Mouse (Mus musculus): ENCODE data around the gene Med21. TPM values are rescaled to one million over a fixed set of nuclear protein-coding genes. Genes with fewer than 3 reads are reported as not detected.

Med21 gene
- total RNA-seq, 2 experiments from 2014 or later: 55.9 to 59.4 TPM

DNA sequence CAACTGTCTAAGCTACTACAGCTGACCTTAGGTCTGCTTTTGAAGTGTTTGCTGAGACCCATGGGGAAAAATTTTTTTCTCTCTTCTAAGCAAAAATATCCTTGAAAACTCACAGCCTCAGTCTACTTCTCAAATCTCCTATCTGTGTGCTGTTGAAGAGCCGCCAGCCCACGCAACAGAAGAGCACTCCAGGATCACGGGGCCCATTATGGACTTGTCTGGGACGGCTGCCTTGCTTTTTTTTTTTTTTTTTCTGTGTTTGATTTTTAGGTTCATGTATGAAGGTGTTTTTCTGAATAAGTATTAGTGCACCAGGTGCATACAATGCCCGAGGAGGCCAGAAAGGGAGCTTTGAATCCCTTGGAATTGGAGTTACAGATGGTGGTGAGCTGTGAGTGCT, 5.9 kb upstream of the Med21 start:
- ATAC-seq (replicated peaks; ENCODE audit: low FRiP score, poor library complexity, severe bottlenecking): no peak

DNA sequence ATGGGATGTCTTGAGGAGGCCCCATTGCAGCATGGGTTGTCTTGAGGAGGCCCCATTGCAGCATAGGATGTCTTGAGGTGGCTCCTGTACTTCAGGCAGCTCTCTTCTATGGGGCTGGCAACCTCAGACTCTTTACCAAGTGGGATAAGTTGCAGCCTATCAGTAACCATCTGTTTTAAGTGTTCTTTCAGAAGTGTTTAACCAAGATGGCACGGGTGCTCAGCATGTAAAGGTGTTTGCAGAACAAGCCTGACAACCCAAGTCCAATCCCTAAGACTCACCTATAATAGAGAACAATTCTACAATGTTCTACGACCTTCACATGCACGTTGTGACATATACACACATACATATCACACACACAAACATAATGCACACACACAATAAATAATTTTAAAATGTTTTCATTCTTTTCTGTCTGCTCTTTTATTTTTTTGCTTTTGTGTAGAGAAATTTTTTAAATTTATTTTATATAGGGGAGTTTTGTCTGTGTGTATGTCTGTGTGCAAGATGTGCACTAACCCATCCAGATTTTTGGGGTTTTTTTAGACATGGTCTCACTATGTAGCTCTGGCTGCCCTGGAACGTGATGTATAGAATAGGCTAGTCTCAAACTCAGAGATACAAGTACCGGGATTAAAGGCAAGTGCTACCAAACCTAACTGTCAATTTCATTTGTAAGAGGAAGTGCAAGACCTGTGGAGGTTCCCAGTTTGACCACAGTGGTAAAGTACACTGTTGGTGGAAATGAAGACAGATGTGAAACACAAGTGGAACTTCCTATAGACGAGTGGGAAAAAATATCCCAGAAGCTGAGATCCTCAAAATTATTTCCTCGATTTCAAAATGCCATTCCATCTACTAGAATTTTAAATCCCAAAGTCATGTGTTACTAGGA, 2.0 kb upstream of the Med21 start:
- ATAC-seq (replicated peaks; ENCODE audit: low FRiP score, poor library complexity, severe bottlenecking): no peak

DNA sequence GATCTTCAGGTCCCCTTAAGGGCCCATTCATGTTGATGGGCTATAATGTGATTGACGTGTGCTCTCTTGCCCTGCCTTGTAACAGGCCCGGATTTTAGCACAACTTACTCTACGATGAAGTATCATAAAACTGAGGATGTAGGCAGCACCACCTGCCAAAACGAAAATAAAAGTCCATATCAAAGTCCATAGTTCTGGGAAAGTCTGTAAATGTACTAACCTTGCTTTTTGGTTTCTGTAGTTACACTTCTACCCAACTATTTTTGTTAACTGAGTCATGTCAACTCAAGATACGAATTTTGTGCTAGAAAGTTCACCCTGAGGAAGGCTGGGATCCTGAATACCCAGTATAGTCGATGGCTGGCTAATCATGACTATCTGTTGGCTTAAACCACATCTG, 1.4 kb upstream of the Med21 start:
- ATAC-seq (replicated peaks; ENCODE audit: low FRiP score, poor library complexity, severe bottlenecking): no peak

DNA sequence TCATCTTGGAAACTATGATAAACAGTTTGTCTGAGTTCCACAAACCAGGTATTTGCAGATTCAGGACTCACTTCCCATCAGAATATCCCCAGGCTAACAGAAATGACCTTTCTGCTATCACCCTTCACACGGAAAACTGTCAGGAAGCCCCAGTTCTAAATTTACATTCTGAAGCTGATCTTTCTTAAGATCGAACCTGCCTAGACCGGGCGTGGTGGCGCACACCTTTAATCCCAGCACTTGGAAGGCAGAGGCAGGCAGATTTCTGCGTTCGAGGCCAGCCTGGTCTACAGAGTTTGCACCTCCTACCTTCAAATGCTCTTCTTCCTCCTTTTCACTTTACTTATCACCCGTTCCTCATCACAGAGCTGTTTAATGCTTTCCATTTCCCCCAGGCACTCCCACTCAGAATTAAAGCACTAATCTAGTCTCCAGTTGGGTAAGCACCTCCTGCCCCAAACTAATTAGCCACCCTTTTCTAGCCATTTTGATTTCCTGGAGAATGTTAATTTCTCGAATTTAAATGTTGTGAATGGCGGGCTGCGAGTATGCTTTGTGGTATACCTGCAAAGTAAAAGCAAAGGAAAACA, 631 bp upstream of the Med21 start:
- peak; percentile 19 for ATAC-seq (replicated peaks; ENCODE audit: low FRiP score, poor library complexity, severe bottlenecking)

DNA sequence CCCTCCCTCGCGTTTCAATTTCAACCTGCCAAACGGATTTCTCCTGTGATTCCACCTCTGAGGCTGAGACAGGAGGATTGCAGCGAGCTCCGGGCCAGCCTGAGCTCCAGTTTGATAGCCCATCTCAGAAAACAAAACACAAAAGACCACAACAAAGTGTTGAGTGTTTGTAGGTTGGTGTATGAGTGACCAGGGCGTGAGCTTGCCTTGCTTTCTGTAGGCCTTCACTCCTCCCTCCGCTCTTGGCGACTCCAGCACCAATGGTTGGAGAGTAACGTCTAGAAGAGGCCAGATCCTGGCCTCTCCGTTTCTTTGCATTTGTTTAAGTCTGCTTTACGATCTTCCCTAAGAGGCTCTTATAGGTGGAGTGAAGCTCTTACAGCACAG, 830 bp downstream of the Med21 start:
- peak; percentile 62 for ATAC-seq (replicated peaks; ENCODE audit: low FRiP score, poor library complexity, severe bottlenecking)

DNA sequence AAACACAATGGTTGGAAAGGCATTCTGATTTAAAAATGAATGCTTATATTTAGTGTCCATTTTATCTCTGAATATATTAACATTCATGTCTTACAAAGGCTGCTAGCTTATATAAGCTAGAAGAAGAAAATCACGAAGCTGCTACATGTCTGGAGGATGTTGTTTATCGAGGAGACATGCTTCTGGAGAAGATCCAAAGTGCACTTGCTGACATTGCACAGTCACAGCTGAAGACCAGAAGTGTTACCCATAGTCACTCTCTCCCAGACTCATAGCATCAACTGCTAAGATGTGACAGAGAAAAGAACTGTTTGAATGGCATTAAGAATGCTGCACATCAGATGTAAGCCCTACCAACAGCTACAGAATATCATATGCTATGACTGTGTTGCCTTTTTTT, 7.7 kb downstream of the Med21 start:
- ATAC-seq (replicated peaks; ENCODE audit: low FRiP score, poor library complexity, severe bottlenecking): no peak

DNA sequence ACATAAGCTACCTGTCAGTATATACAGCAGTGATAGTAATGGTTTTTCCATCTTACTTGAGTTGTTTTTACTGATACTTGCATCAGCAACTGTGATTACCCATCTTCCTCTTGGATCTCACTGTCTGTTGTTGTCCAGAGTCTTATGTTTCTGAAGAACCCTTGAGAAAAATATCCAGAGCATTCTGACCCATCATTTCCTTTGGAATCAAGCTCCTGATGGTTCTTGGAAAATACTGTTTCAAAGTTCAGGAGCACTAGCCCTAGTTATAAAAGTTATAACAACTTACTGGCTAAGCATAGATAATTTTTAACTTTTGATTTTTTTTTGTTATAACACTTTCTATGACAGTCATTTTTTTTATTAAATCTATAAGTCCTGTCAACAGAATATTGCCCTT, 9.1 kb downstream of the Med21 start:
- ATAC-seq (replicated peaks; ENCODE audit: low FRiP score, poor library complexity, severe bottlenecking): no peak

DNA sequence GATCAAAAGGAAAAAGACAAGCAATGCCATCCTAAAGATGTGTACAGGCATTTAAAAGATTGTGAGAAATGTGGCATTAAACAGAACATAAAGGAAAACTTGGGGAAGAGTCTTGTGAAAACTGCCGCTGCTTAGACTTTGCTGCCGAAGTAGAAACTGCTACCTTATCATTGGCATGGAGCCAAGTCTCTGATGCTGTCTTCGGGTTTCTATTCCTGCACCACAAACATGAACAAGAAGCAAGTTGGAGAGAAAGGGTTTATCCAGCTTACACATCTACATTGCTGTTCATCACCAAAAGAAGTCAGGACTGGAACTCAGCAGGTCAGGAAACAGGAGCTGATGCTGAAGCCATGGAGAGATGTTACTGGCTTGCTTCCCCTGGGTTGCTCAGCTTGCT, 10.8 kb downstream of the Med21 start:
- ATAC-seq (replicated peaks; ENCODE audit: low FRiP score, poor library complexity, severe bottlenecking): peak; percentile 57; the same call in 1 of the 2 replicates

DNA sequence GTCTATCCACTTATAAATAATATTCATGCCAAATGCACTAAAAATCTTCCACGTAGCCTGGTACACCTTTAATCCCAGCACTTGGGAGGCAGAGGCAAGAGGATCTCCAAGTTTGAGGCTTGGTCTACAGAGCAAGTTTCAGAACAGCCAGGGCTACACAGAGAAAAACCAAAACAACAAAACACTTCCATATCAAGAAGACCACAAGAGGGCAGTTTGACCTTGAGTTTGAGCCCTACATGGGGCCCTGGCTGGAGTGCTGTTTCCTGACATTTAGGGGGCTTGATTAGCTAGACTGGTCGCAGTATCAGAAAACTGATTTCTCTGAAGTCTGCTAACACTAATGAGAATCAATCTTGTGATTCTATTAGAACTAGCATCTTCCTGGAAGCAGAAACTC, 18.2 kb downstream of the Med21 start:
- ATAC-seq (replicated peaks; ENCODE audit: low FRiP score, poor library complexity, severe bottlenecking): no peak

DNA sequence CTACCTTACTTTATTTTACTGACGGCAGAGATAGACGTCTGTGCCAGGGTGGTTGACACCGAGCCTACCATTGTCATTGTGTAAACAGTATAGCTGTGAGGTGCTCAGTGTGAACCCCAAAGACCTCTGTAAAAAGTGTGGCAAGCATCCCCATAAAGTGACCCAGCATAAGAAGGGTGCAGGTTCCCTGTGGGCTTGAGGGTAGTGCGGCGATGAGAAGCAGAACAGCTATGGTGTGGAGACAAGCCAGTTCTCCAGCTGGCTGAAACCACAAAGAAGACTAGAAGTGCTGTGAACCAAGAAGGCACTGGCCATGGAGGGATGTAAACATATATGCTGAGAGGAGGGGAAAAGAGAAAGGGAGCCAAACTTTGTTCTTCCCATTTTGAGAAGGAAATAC, 19.3 kb downstream of the Med21 start:
- no peak for ATAC-seq (replicated peaks; ENCODE audit: low FRiP score, poor library complexity, severe bottlenecking)

DNA sequence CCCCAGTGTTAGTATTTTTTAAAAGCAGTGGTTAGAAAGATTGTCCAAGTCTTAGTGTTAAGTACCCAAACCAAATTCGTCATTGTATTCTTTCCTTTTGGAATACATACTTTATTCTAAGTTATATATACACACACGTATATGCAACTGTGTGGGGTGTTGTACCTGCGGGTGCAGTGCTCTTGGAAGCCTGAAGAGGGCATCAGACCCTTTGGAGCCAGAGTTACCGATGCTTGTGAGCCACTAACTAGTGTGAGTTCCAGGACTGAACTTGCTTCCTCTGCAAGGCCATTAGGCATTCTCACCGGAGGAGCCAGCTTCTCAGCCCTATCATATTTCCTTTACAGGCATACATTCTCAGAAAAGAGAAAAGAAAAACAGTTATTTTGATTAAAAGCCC, 20.3 kb downstream of the Med21 start:
- peak; percentile 84 for ATAC-seq (replicated peaks; ENCODE audit: low FRiP score, poor library complexity, severe bottlenecking)

DNA sequence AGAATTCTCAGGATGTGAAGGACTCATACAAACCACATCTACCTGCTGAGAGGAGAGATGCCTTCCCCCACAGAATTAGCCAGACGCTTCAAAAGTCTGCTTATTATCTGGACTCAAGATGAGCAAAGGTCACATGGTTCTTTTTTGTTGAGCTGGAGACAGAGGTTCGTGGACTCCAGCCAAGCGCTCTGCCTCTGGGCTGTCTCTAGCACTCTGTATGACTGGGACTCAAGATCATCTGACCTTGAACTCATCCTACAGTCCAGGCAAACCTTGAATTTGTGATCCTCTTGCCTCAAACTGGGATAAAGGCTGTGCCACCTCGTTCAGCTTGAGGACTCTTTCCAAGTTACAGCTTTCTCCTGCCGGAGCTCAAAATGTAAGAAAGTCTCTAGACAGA, 21.8 kb downstream of the Med21 start:
- ATAC-seq (replicated peaks; ENCODE audit: low FRiP score, poor library complexity, severe bottlenecking): no peak

DNA sequence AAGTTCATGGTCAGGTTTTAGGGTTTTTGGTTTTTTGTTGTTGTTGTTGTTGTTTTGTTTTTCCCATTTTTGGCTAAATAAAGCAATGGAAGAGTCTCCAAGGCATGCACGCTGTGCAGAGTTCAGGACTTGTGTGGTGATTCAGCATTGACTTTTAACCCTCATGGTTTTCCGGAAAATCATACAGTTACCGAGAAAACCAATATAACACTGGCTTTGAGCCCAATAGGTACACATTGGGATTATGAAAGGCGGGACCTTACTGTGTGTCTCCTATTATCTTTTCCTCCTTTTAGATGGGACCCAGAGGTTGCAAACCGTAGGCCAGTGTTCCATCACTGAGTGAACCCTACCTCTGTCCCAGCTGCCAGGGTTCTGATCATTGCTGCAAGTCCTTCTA, 22.6 kb downstream of the Med21 start:
- ATAC-seq (replicated peaks; ENCODE audit: low FRiP score, poor library complexity, severe bottlenecking): no peak

DNA sequence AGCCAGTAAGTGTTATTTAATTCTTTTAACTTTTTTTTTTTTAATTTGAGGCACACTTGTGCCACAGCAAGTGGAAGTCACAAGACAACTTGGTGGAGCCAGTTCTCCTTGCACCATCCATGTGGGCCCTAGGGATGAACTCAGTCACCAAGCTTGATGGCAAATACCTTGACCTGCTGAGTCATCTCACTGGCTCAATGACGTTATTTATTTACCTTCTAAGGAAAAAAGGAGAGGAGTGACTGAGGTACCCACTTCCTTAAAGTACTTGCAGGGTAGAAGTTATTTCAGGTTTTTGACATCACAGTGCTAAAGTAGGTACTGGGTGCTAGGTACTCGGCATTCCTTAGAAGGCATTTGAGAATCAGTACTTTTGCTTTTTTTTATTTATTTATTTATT, 23.1 kb downstream of the Med21 start:
- ATAC-seq (replicated peaks; ENCODE audit: low FRiP score, poor library complexity, severe bottlenecking): peak; percentile 66

DNA sequence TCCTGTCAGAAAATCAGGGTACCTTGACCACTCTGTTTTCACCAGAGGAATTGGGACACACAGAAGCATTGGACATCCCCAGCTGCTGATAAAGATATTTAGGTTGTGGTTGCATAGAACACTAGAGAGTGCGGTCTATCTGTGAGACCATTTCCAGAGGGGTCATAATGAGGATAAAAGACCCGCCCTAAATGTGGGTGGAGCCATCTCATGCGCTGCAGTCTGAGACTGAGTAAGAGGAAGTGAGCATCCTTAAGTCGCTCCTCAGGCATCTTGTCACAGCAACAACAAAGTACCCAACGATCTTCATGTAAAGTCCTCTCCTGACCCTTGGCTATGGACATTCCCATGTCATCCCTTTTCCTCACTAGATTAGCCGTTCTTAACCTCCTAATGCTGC, 24.5 kb downstream of the Med21 start:
- ATAC-seq (replicated peaks; ENCODE audit: low FRiP score, poor library complexity, severe bottlenecking): no peak

DNA sequence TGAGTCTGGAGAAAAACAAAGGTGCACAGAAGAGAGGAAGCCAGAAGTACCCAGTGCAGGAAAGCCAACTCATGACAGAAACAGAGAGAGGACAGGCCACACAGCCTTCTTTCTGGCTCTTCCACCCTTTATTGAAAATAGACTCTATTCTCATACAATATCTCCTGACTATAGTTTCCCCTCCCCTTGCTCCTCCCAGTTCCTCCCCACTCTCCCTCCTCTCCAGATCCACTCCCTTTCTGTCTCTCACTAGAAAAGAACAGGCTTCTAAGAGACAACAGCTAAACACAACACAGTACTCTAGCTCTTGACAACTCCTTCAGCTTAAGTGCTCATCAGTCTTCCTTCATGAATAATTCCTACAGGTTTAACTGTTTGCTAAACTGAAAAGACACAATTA, 26.3 kb downstream of the Med21 start:
- ATAC-seq (replicated peaks; ENCODE audit: low FRiP score, poor library complexity, severe bottlenecking): no peak

DNA sequence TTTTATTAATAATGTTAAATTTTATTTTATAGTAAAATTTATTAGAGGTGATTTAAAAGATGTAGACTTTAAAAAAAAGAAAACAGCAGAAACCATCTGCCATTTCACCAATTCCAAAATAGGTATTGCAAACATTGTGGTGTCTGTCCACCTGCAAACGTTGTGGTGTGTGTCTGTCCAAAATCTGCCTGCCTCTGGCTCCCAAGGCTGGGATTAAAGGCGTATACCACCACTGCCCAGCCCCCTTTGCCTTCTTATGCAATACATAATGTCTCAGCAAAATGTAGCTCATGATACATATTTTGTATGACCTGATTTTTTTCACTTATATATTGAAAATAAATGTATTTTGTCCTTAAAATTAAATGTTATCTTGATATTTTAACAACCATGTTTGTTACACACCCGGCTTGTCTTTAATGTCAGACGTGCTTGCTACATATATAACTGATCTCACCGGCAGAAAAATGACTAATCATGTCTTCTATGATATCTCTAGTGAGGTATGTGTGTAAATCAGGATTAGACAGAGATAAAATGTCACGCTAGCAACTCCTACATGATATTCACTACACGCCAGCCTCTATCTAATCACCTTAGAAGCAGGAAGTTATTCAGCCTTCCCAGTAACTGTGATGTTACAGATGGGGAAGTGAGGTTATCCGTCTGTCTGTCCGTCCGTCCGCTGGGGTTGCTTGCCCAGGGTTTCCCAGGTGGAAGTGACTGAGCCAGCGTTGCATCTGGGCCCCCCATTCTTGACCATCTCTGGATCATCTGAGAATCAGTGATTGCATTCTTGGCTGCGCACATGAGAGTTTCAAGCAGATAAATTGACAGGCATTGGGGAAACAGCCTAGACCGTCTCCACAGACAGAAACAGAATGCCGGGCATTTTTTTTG, 28.9 kb downstream of the Med21 start:
- no peak for ATAC-seq (replicated peaks; ENCODE audit: low FRiP score, poor library complexity, severe bottlenecking)

DNA sequence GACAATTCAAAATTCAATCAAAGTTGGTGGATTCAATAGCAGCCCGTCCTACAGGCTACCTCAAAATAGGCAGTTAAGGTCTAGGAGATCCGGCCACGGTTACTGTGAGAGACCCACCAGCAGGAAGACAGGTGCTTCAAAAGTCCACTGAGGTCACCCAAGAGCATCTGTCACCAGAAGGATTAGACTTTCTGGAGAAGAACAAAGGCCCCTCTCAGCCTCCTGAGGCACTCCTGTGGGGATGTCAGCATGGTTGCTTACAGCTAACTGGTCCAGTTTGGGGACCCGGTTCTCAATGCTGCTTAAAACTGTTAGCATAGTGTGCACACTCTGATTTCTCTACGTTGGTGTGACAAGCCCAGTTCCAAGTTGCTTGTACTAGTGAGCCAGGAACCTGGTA, 29.8 kb downstream of the Med21 start:
- ATAC-seq (replicated peaks; ENCODE audit: low FRiP score, poor library complexity, severe bottlenecking): no peak

DNA sequence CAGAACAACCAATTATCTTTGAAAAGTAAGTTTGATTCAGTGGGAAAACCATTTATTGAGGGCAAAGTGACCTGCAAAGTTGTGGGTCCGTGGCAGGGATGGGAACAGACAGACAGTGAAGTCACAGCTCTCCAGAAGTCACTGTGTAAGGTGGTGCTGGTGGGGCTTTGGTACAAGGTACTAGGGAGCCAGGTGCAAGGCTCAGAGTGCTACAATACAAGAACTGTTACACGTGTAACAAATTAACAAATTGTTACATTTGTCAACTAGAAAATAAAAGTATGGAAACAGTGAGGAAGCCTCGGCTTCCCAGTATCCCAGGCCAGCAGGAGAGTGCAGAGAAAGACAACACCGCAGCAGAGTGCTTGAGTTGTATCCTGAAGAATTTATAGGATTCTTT, 31.3 kb downstream of the Med21 start:
- no peak for ATAC-seq (replicated peaks; ENCODE audit: low FRiP score, poor library complexity, severe bottlenecking)

DNA sequence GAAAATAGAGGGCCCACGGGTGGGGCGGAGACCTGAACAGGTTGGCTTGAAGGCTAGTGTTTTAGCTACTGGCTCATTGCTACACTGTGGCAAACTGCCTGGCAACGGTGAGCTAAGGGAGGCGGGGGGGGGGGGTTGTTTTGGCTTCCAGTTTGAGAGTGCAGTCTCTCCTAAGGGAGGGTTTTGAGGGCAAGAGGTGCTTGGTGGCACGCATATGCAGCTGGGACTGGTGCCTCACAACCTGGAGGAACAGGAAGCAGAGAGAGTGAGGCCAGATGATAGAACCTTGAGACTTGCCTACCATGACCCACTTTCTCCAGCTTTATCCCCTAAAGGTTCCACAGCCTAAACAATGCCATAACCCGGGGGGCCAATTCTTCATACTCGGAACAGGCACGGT, 32.1 kb downstream of the Med21 start:
- no peak for ATAC-seq (replicated peaks; ENCODE audit: low FRiP score, poor library complexity, severe bottlenecking)

All from erythroblast, adult 5-6 weeks (primary cell).